Mouse (Mus musculus) spleen, adult 2 months (tissue): ENCODE measurements around the gene Sart1.

Experiments used
- CTCF ChIP-seq: fragments of 200-500 bp; IDR thresholded peaks from 2 replicates; pipeline ENCODE4 v1.5.1; 2011; ENCODE audit warnings: mild to moderate bottlenecking, inconsistent platforms; ENCODE audit not compliant: insufficient read depth, insufficient read length, insufficient replicate concordance; ENCODE audit errors: extremely low read depth
- POLR2A ChIP-seq: fragments of 200-500 bp; IDR thresholded peaks from 2 replicates; pipeline ENCODE4 v1.6.1; 2011; ENCODE audit warnings: low read depth, low read length, inconsistent platforms

DNA sequence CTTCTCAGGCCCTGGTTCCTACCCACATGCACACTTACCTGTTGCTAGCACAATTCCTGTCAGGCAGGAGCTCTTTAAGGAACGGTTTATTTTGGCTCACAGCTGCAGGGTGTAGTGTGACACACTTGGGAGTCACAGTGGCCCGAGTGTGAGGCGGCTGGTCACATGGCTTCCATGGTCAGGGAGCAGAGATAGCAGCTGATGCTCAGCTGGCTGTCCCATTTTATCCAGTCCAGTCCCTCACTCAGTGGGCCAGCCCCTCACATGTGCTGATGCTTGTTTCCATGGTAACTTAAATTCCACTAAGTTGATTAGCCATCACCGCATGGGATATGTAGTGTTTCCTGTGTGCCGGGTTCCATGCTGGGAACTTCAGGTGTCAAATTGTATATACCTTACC, 23.5 kb upstream of the Sart1 start:
- TF ChIP-seq CTCF (no peak), POLR2A (no peak)
